Mouse (Mus musculus) intestine, embryonic 16.5 days (tissue): ENCODE results near the gene Nrxn2. TPM values are rescaled to one million over a fixed set of nuclear protein-coding genes. Genes with fewer than 3 reads are reported as not detected.

ENCODE experiments used
- ATAC-seq: fragments of 200-750 bp; cut with Nextera tagmentation; 2 replicates; pipeline ENCODE4 v1.8.0; 2017; ENCODE audit warnings: moderate TSS enrichment, moderate library complexity
- H3K27ac ChIP-seq: fragments of 300-500 bp; sonication (generic); 2 replicates; pipeline ENCODE4 v1.5.1; 2014; ENCODE audit warnings: mild to moderate bottlenecking, low read length
- H3K27me3 ChIP-seq: fragments of 300-500 bp; sonication (generic); replicated peaks from 2 replicates; pipeline ENCODE4 v1.6.1; 2014; ENCODE audit warnings: low read length, control low read depth, mixed read lengths; ENCODE audit not compliant: control insufficient read depth, insufficient read depth
- H3K36me3 ChIP-seq: fragments of 300-500 bp; sonication (generic); 2 replicates; pipeline ENCODE4 v1.6.1; 2014; ENCODE audit warnings: low read length, control low read depth; ENCODE audit not compliant: control insufficient read depth, insufficient read depth
- H3K4me1 ChIP-seq: fragments of 300-500 bp; sonication (generic); 2 replicates; pipeline ENCODE4 v1.6.1; 2014; ENCODE audit warnings: low read length, control low read depth, mixed read lengths; ENCODE audit not compliant: control insufficient read depth, insufficient read depth
- H3K4me2 ChIP-seq: fragments of 300-500 bp; sonication (generic); 2 replicates; pipeline ENCODE4 v1.6.1; 2014; ENCODE audit warnings: low read depth, low read length, control low read depth
- H3K4me3 ChIP-seq: fragments of 300-500 bp; sonication (generic); 2 replicates; pipeline ENCODE4 v1.5.1; 2014; ENCODE audit warnings: mild to moderate bottlenecking, low read length
- H3K9ac ChIP-seq: fragments of 300-500 bp; sonication (generic); 2 replicates; pipeline ENCODE4 v1.6.1; 2014; ENCODE audit warnings: low read depth, low read length
- H3K9me3 ChIP-seq: fragments of 300-500 bp; sonication (generic); 2 replicates; pipeline ENCODE4 v1.6.1; 2016; ENCODE audit warnings: low read length, control low read depth; ENCODE audit not compliant: control insufficient read depth
- WGBS: fragments of 180-500 bp; shearing (Covaris S2); extraction: QIAGEN DNeasy Blood & Tissue Kit; methylation state at CpG from one replicate; pipeline ENCODE4 v1.1.7; 2014; 5-methylcytosine and 5-hydroxymethylcytosine counted together
- polyA plus RNA-seq: library from polyadenylated mRNA; unstranded; fragments of >200 nt; fragmentation: Nextera tagmentation; extraction: Ambion mirVana; gene quantifications from 2 replicates; pipeline ENCODE4 v1.2.1, GENCODE M21; 2015

Nrxn2 gene
- polyA plus RNA-seq, 1 experiment from 2014 or later = 0.97 TPM

DNA sequence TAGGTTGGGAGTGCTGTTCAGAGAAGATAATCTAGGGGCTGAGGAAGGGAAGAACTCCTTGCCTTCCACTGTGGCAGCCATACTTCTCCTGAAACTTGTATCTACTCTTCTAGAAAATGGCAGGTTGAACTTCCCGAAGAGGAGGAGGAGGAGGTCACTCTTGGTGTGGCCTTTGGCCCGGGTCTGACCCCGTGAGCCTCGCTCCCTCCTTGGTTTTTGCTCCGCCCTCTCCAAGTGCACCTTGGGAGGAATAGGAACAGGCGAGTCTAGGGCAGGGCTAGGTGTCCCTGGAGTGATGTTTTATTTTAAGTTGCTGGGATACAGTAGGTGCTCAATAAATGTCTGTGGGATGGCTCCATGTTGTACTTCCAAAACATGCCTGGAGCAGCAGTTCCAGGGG, 96.4 kb downstream of the Nrxn2 start:
- ATAC-seq = no peak
- Histone ChIP-seq H3K9me3 (no peaks in the 10 kb centered on the region), H3K36me3 (no peaks in the 10 kb centered on the region), H3K9ac (no peak overlapping the region), H3K27me3 (peaks cover 11% of the 10 kb centered on the region), H3K4me2 (no peak overlapping the region), H3K4me1 (0 out of 2 replicates have a peak, but pooled peaks cover 3% of the 10 kb centered on the region), H3K4me3 (no peak overlapping the region), H3K27ac (no peak overlapping the region)
- WGBS = 60% methylated on average over 6 of the region's 6 CpGs

DNA sequence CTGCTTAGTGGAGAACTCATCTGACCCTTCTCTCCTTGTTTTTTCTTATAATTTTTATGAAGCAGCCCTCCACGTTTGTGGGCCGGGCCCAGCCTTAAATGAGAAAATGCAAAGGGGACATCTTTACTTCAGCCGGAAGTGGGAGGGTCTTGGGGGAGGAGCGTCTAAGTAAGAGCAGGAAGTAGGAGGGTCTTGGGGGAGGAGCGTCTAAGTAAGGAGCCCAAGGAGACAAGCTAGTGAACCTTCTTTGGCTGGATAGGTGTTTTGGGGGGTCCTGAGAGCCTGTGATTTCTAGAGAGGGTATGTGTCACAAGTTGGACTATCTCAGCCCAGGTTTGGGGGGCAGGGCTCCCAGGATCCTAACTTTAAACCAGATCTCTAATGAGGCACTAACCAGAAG, 96.9 kb downstream of the Nrxn2 start:
- no peak for ATAC-seq
- Histone ChIP-seq H3K4me3 (no peak overlapping the region), H3K36me3 (no peaks in the 10 kb centered on the region), H3K9me3 (no peaks in the 10 kb centered on the region), H3K4me2 (no peak overlapping the region), H3K27ac (no peak overlapping the region), H3K4me1 (0 out of 2 replicates have a peak, but pooled peaks cover 3% of the 10 kb centered on the region), H3K9ac (no peak overlapping the region), H3K27me3 (peaks cover 6% of the 10 kb centered on the region; the same call in 1 of the 2 replicates)
- 65% methylated on average over 5 of the region's 5 CpGs for WGBS

DNA sequence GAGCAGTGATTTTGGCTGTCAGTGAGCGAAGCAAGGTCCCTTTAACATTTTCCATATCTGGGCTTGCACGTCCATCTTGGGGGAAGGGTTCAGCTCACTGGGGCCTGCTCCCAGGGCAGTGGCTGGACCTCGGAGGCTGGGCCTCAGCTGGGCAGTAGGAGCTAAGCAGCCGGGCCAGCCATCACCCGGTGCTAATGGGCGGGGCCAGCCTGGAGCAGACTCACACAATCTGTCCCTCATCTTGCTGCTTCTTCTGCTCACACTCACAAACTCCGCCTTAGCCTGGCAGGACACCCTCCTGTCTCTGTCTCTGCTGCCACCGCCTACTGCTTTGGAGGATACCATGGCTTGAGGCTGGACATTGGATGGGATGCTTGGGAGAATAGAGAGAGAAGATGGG, 97.6 kb downstream of the Nrxn2 start:
- no peak overlapping the region for H3K4me3 ChIP-seq
- peaks cover 6% of the 10 kb centered on the region; the same call in 1 of the 2 replicates for H3K27me3 ChIP-seq
- no peak overlapping the region for H3K27ac ChIP-seq
- no peak for ATAC-seq
- 60% methylated on average over 8 of the region's 8 CpGs for WGBS
- no peaks in the 10 kb centered on the region for H3K36me3 ChIP-seq
- 0 out of 2 replicates have a peak, but pooled peaks cover 3% of the 10 kb centered on the region for H3K4me1 ChIP-seq
- H3K9me3 ChIP-seq = no peaks in the 10 kb centered on the region
- H3K9ac ChIP-seq = no peak overlapping the region
- no peak overlapping the region for H3K4me2 ChIP-seq

DNA sequence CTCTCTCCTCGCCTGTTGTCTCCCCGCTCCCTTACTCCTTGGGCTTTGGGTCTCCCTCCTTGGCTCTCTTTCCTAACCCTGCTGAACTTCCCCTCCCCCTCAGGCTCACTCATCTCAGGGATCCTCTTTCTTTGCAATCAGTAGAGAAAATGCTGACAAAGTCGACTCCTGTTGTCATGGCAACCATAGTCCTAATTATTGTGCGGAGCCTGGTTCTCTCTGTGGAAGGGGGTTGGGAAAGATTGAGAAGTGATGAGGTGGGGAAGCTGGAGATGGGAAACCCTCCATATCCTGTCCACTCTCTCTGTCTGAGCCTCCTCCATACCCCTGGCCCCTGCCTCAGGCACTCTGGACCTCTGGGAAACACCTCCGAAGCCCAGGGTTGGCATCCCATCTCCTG, 100.1 kb downstream of the Nrxn2 start:
- Histone ChIP-seq H3K4me3 (no peak overlapping the region), H3K4me1 (0 out of 2 replicates have a peak, but pooled peaks cover 3% of the 10 kb centered on the region), H3K36me3 (no peaks in the 10 kb centered on the region), H3K9ac (no peak overlapping the region), H3K9me3 (no peaks in the 10 kb centered on the region), H3K4me2 (no peak overlapping the region), H3K27ac (no peak overlapping the region), H3K27me3 (no peaks in the 10 kb centered on the region)
- no peak for ATAC-seq
- 51% methylated on average over 5 of the region's 5 CpGs for WGBS

DNA sequence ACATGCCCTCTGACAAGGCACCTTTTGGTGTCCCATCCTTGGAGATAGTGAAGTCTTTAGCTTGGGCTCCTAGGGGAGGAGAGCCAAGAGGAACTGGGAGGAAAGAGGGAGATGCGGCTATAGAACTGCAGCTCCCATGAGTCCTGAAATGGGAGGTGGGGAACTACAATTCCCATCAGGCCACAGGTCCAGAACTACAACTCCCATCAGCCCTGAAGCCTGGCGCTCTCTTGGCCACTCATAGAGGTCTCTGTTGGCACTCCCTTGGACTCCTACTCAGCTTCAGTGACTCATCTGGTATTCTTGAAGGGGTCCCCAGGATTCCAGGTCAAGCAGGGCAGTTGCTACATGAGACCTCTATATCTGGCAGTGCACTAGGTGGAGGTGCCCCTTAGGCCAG, 101.0 kb downstream of the Nrxn2 start:
- H3K9me3 ChIP-seq = no peaks in the 10 kb centered on the region
- H3K4me1 ChIP-seq = 0 out of 2 replicates have a peak, but pooled peaks cover 3% of the 10 kb centered on the region
- ATAC-seq = no peak
- no peak overlapping the region for H3K9ac ChIP-seq
- no peaks in the 10 kb centered on the region for H3K27me3 ChIP-seq
- 58% methylated on average over 2 of the region's 2 CpGs for WGBS
- no peak overlapping the region for H3K4me3 ChIP-seq
- no peak overlapping the region for H3K27ac ChIP-seq
- H3K36me3 ChIP-seq = no peaks in the 10 kb centered on the region
- no peak overlapping the region for H3K4me2 ChIP-seq

DNA sequence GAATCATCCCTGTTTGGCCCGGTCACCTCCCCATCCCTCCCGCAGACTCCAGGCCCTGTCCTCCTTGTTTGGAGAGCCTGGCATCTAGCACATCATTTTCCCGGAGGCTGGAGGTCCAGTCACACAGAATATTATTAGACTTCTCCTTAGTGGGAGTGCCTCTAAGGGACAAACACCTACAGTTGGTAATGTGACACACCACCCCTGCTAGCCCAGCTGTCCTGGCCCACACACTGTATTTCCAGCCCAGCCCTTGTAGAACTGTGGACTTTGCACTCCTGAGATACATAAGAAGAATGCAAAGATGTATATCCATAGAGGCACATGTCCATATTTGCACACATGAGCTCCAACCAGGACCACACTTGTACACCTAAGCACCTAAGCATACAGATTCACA, 103.1 kb downstream of the Nrxn2 start:
- Histone ChIP-seq H3K9me3 (no peaks in the 10 kb centered on the region), H3K4me2 (no peak overlapping the region), H3K27ac (no peak overlapping the region), H3K4me1 (no peaks in the 10 kb centered on the region), H3K27me3 (0 out of 2 replicates have a peak, but pooled peaks cover 4% of the 10 kb centered on the region), H3K9ac (no peak overlapping the region), H3K36me3 (no peaks in the 10 kb centered on the region), H3K4me3 (no peak overlapping the region)
- WGBS = 79% methylated on average over 3 of the region's 3 CpGs
- ATAC-seq = no peak

DNA sequence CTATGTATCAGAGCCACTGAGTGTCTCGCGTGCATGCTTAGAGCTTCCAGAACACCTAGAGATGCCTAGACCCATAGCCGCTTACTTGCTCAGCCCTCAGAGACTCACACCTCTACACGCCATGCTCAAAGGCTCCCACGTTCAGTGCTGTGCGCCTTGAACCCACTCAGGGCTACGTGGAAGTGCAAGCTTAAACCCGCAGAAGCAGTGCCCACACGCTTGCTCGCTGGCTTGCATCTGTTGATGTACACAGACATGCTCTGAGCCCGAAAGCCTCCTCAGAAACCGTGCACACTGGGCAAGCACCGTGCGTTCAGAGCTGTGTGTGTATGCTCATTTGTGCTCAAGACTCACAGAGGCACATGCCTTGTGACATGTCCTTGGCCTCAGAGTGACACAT, 103.8 kb downstream of the Nrxn2 start:
- Histone ChIP-seq H3K27ac (no peak overlapping the region), H3K36me3 (no peaks in the 10 kb centered on the region)
- no peak for ATAC-seq

DNA sequence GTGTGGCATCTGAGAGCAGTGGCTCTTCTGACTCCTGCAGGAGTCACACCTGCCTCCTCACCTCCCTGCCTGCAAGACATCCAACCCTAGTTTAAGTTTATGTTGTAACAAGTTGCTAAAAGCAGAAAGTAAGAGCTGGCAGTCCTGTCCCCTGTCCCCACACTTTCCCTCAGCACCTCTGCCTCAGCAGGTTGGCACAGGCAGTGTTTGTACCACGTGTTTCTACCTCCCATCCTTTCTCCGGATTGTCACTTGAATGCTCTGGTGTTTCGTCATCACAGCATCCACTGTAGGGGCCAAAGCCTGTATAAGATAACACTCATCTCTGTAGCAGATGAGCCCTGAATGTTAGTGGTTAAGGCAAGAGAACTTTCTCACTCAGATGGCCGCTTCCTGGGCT, 106.5 kb downstream of the Nrxn2 start:
- Histone ChIP-seq H3K27ac (no peak overlapping the region), H3K27me3 (0 out of 2 replicates have a peak, but pooled peaks cover 6% of the 10 kb centered on the region), H3K4me1 (no peaks in the 10 kb centered on the region), H3K4me2 (no peak overlapping the region), H3K9me3 (no peaks in the 10 kb centered on the region), H3K36me3 (no peaks in the 10 kb centered on the region), H3K4me3 (no peak overlapping the region), H3K9ac (no peak overlapping the region)
- WGBS = 77% methylated on average over 4 of the region's 4 CpGs
- no peak for ATAC-seq

More for the DNA sequence above, 103.8 kb downstream of the Nrxn2 start:
- 92% methylated on average over 14 of the region's 14 CpGs for WGBS
- Histone ChIP-seq H3K27me3 (0 out of 2 replicates have a peak, but pooled peaks cover 4% of the 10 kb centered on the region), H3K9ac (no peak overlapping the region), H3K9me3 (no peaks in the 10 kb centered on the region), H3K4me2 (no peak overlapping the region), H3K4me3 (no peak overlapping the region), H3K4me1 (no peaks in the 10 kb centered on the region)

DNA sequence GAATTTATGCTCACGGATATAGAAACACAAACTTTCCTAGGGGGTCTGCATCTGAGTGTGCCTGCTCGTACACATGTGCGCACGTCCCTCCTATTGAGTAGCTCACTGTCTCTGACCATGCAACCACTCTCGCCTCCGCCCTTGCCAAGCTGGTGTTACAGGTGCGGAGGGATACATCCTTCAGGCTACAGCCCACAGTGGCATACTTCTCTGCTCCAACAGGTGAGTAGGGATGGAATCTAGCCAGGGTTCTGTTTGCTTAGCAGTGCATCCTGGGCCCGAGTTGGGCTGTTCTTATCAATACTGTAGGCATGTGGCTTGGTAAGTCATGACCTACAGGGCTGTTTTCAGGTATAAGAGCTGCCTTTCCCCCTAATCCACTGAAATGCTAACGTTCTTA, 107.5 kb downstream of the Nrxn2 start:
- Histone ChIP-seq H3K4me1 (peaks cover 2% of the 10 kb centered on the region), H3K4me3 (no peak overlapping the region), H3K4me2 (no peak overlapping the region), H3K9ac (no peak overlapping the region), H3K36me3 (no peaks in the 10 kb centered on the region), H3K27me3 (peaks cover 11% of the 10 kb centered on the region; the same call in 1 of the 2 replicates), H3K27ac (no peak overlapping the region), H3K9me3 (no peaks in the 10 kb centered on the region)
- no peak for ATAC-seq
- 85% methylated on average over 9 of the region's 9 CpGs for WGBS

DNA sequence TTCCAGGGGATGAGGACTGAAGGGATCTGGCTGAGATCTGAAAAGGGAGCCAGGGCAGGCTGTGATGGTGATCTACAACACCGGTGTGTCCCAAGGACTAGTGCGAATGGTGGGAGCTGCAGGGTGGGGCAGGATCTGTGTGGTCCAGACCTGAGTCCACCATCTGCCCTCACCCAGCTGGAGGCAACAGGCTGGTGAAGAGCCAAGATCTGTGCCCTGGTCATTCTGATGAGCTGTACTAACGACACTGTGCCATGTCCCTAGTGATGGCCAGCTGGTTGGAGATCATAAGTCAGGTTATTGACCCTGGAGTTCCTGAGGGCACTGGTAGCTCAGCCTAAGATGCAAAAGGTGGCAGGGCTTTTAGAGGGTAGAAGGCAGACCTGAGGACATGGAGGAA, 108.9 kb downstream of the Nrxn2 start:
- ATAC-seq = no peak
- 89% methylated on average over 3 of the region's 3 CpGs for WGBS
- H3K4me1 ChIP-seq = peaks cover 16% of the 10 kb centered on the region

More for the DNA sequence above, 108.9 kb downstream of the Nrxn2 start:
- no peak overlapping the region for H3K27ac ChIP-seq
- no peaks in the 10 kb centered on the region for H3K36me3 ChIP-seq
- no peak overlapping the region for H3K9ac ChIP-seq
- peaks cover 22% of the 10 kb centered on the region for H3K27me3 ChIP-seq
- H3K4me2 ChIP-seq = no peak overlapping the region
- H3K4me3 ChIP-seq = no peak overlapping the region
- H3K9me3 ChIP-seq = no peaks in the 10 kb centered on the region
